Mouse (Mus musculus): ENCODE measurements at regions not wholly inside any gene's neighbourhood (a gene's known extent, or its start where the extent isn't known, plus 50 kb on each side); places are given as distances from the start of the nearest gene placed in this dataset.
"Not testable (repeated sequence)": the region's sequence is repeated elsewhere in the genome, so short reads cannot be mapped to it uniquely, and the experiment has no call there.

- DNase-seq (ENCODE audit: extremely low read depth, insufficient read length, low spot score), result no peak
Measured at GRCm38 (mm10) chr14:86327646-86328045, 813.4 kb downstream of the Diaph3 start.

- DNase-seq (ENCODE audit: extremely low read depth, insufficient read length, low spot score), result no peak
Measured at GRCm38 (mm10) chr14:86322365-86322764, 818.7 kb downstream of the Diaph3 start.

GRCm38 (mm10) chr14:86315974-86316373 is 825.1 kb downstream of the Diaph3 start:
- DNase-seq (ENCODE audit: extremely low read depth, insufficient read length, low spot score), result no peak

GRCm38 (mm10) chr14:86308949-86309543 is 832.0 kb downstream of the Diaph3 start:
- no peak for DNase-seq (ENCODE audit: extremely low read depth, insufficient read length, low spot score)

GRCm38 (mm10) chr14:86307806-86308205 is 833.2 kb downstream of the Diaph3 start:
- no peak for DNase-seq (ENCODE audit: extremely low read depth, insufficient read length, low spot score)

- DNase-seq (ENCODE audit: extremely low read depth, insufficient read length, low spot score), result no peak
Measured at GRCm38 (mm10) chr14:86301666-86302065, 839.4 kb downstream of the Diaph3 start.

GRCm38 (mm10) chr14:86300811-86301210 is 840.2 kb downstream of the Diaph3 start:
- no peak for DNase-seq (ENCODE audit: extremely low read depth, insufficient read length, low spot score)

- no peak for DNase-seq (ENCODE audit: extremely low read depth, insufficient read length, low spot score)
Measured at GRCm38 (mm10) chr14:86297991-86298390, 843.0 kb downstream of the Diaph3 start.

- DNase-seq (ENCODE audit: extremely low read depth, insufficient read length, low spot score), result not testable (repeated sequence)
Measured at GRCm38 (mm10) chr14:86294606-86295005, 846.4 kb downstream of the Diaph3 start.

- DNase-seq (ENCODE audit: extremely low read depth, insufficient read length, low spot score), result no peak
Measured at GRCm38 (mm10) chr14:86293804-86294203, 847.2 kb downstream of the Diaph3 start.

GRCm38 (mm10) chr14:86293371-86293770 is 847.7 kb downstream of the Diaph3 start:
- no peak for DNase-seq (ENCODE audit: extremely low read depth, insufficient read length, low spot score)

- DNase-seq (ENCODE audit: extremely low read depth, insufficient read length, low spot score), result no peak
Measured at GRCm38 (mm10) chr14:86290556-86290955, 850.5 kb downstream of the Diaph3 start.

GRCm38 (mm10) chr14:86261640-86262230 is 879.3 kb downstream of the Diaph3 start:
- DNase-seq (ENCODE audit: extremely low read depth, insufficient read length, low spot score), result no peak

- peak; percentile 22 for DNase-seq (ENCODE audit: extremely low read depth, insufficient read length, low spot score)
Measured at GRCm38 (mm10) chr14:86254196-86254595, 886.8 kb downstream of the Diaph3 start.

- DNase-seq (ENCODE audit: extremely low read depth, insufficient read length, low spot score), result no peak
Measured at GRCm38 (mm10) chr14:86251617-86252016, 889.4 kb downstream of the Diaph3 start.

- no peak for DNase-seq (ENCODE audit: extremely low read depth, insufficient read length, low spot score)
Measured at GRCm38 (mm10) chr14:86247686-86248085, 893.3 kb downstream of the Diaph3 start.

GRCm38 (mm10) chr14:86246770-86247169 is 894.3 kb downstream of the Diaph3 start:
- no peak for DNase-seq (ENCODE audit: extremely low read depth, insufficient read length, low spot score)

GRCm38 (mm10) chr14:86243662-86244061 is 897.4 kb downstream of the Diaph3 start:
- DNase-seq (ENCODE audit: extremely low read depth, insufficient read length, low spot score), result no peak

- DNase-seq (ENCODE audit: extremely low read depth, insufficient read length, low spot score), result no peak
Measured at GRCm38 (mm10) chr14:86242836-86243235, 898.2 kb downstream of the Diaph3 start.

- no peak for DNase-seq (ENCODE audit: extremely low read depth, insufficient read length, low spot score)
Measured at GRCm38 (mm10) chr14:86239090-86239489, 901.9 kb downstream of the Diaph3 start.

- DNase-seq (ENCODE audit: extremely low read depth, insufficient read length, low spot score), result no peak
Measured at GRCm38 (mm10) chr14:86233305-86233704, 907.7 kb downstream of the Diaph3 start.

- DNase-seq (ENCODE audit: extremely low read depth, insufficient read length, low spot score), result no peak
Measured at GRCm38 (mm10) chr14:86230609-86231008, 910.4 kb downstream of the Diaph3 start.

- no peak for DNase-seq (ENCODE audit: extremely low read depth, insufficient read length, low spot score)
Measured at GRCm38 (mm10) chr14:86229755-86230154, 911.3 kb downstream of the Diaph3 start.
